Mouse (Mus musculus) megakaryocyte, embryonic 14.5 days (primary cell): ENCODE results near the gene Il6ra. TPM values are rescaled to one million over a fixed set of nuclear protein-coding genes. Genes with fewer than 3 reads are reported as not detected.

ENCODE experiments used
- H3K27me3 ChIP-seq: replicated peaks from 2 replicates; pipeline ENCODE3; 2012; ENCODE audit warnings: inconsistent platforms
- H3K36me3 ChIP-seq: replicated peaks from 2 replicates; pipeline ENCODE3; 2012; ENCODE audit warnings: low read length, inconsistent platforms, mixed read lengths
- H3K4me1 ChIP-seq: 2 replicates; pipeline ENCODE4 v1.6.1; 2012; ENCODE audit warnings: inconsistent platforms
- H3K4me3 ChIP-seq: replicated peaks from 2 replicates; pipeline ENCODE3; 2012; ENCODE audit warnings: moderate library complexity, mild to moderate bottlenecking, inconsistent platforms
- H3K9me3 ChIP-seq: 2 replicates; pipeline ENCODE4 v1.6.1; 2012; ENCODE audit warnings: inconsistent platforms
- FLI1 ChIP-seq: IDR thresholded peaks from 2 replicates; pipeline ENCODE4 v1.6.1; 2012; ENCODE audit warnings: low read length, inconsistent platforms, mixed read lengths
- GATA1 ChIP-seq: IDR thresholded peaks from 3 replicates; pipeline ENCODE4 v1.6.1; 2012; ENCODE audit warnings: mixed read lengths, low read length, inconsistent platforms, borderline replicate concordance
- polyA plus RNA-seq: library from polyadenylated mRNA; stranded (reverse); fragments of >175 nt; gene quantifications from 2 replicates; pipeline ENCODE4 v1.2.3, GENCODE M21; 2012; ENCODE audit warnings: low replicate concordance; ENCODE audit not compliant: insufficient read depth

Il6ra gene
- polyA plus RNA-seq, 1 experiment = 6.3 TPM

DNA sequence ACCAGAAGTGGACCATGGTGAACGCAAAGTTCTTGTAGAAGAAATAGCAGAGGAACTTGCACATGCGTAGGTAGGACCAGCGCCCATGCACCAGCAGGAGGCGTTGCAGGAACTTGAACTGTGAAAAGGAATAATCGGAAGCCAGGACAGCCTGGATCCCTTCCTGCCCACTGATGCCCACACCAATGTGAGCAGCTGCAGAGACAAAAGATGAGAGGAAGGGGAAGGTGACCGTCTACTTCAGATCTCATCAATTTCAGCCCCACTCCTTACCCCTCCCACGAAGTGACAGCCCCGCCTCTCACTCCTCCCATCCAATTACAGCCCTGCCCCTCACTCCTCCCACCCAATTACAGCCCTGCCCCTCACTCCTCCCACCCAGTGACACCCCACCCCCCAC, 32.0 kb upstream of the Il6ra start:
- Histone ChIP-seq H3K27me3 (no peaks in the 10 kb centered on the region), H3K4me1 (peaks cover 29% of the 10 kb centered on the region), H3K9me3 (no peaks in the 10 kb centered on the region), H3K36me3 (peaks cover 100% of the 10 kb centered on the region), H3K4me3 (no peak overlapping the region)
- TF ChIP-seq GATA1 = no peak
- TF ChIP-seq FLI1 = no peak

DNA sequence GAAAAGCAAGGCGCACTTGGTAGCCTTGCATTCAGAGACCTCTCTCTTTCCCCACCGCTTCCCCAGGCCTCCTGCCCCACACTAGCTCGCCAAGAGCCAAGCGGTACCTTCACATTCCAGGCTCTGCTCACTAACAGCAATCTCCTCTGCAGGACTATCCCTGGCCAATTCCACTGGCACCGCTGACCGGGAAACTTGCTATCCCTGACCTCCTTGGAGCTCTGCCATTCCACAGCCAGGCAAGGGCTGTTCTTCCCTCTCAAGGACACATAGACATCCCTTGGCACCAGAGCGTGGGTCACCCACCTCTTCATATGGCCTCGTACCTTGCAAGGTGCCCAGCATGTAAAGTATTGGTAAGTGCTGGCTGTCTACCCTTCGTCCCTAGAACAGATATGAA, 29.9 kb upstream of the Il6ra start:
- Histone ChIP-seq H3K9me3 (no peaks in the 10 kb centered on the region), H3K36me3 (peaks cover 96% of the 10 kb centered on the region), H3K27me3 (no peaks in the 10 kb centered on the region), H3K4me3 (no peak overlapping the region), H3K4me1 (peaks cover 42% of the 10 kb centered on the region)
- TF ChIP-seq GATA1 (no peak), FLI1 (no peak)

DNA sequence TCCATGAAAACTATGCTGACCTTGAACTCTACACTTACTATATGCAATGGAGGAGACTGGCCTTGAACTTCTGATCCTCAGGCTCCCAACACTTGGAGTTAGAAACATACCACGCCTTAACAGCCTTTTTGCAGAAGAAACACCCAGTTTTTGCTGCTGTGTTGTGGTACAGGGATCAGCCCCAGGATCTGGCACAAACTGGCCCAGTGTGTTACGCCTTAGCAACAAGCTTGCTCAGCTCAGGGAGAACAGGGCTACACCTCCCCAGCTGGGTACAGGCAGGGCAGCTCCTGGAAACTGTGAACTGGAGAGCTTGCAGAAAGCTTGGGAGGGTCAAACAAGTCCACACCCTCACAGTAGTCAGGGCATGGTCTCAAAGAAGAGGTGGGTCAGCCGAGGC, 23.5 kb upstream of the Il6ra start:
- peaks cover 25% of the 10 kb centered on the region for H3K9me3 ChIP-seq
- H3K36me3 ChIP-seq = peaks cover 57% of the 10 kb centered on the region
- no peak overlapping the region for H3K4me3 ChIP-seq
- TF ChIP-seq FLI1 (no peak), GATA1 (no peak)
- H3K27me3 ChIP-seq = peaks cover 12% of the 10 kb centered on the region
- H3K4me1 ChIP-seq = peaks cover 34% of the 10 kb centered on the region

- H3K27me3 ChIP-seq = peaks cover 30% of the 10 kb centered on the region
- H3K9me3 ChIP-seq = peaks cover 39% of the 10 kb centered on the region
- no peak for TF ChIP-seq FLI1
- no peak for TF ChIP-seq GATA1
- H3K4me1 ChIP-seq = peaks cover 20% of the 10 kb centered on the region
- peaks cover 24% of the 10 kb centered on the region for H3K36me3 ChIP-seq
- no peak overlapping the region for H3K4me3 ChIP-seq
Measured at GRCm38 (mm10) chr3:89932925-89933324, 19.9 kb upstream of the Il6ra start.

DNA sequence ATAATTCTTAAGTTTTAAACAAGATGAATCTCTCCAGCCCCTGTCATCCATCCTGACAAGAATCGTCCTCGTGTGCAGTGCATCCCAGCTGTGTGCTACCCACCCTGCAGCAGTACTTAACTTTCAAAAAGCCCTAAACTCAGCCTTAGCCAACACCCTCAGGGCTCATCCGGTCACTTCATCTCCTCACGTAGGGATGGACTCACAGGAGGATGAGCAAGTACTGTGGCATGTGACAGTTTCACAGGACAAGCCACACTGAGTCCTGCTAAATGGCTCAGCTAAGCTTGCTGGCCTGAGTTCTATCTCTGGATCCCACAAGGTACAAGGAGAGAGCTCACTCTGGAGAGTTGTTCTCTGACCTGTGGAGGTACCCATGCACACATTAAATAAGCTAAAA, 16.0 kb upstream of the Il6ra start:
- Histone ChIP-seq H3K27me3 (peaks cover 26% of the 10 kb centered on the region), H3K4me1 (peaks cover 16% of the 10 kb centered on the region), H3K9me3 (peaks cover 35% of the 10 kb centered on the region), H3K4me3 (no peak overlapping the region), H3K36me3 (peaks cover 2% of the 10 kb centered on the region)
- TF ChIP-seq FLI1 (no peak), GATA1 (no peak)

DNA sequence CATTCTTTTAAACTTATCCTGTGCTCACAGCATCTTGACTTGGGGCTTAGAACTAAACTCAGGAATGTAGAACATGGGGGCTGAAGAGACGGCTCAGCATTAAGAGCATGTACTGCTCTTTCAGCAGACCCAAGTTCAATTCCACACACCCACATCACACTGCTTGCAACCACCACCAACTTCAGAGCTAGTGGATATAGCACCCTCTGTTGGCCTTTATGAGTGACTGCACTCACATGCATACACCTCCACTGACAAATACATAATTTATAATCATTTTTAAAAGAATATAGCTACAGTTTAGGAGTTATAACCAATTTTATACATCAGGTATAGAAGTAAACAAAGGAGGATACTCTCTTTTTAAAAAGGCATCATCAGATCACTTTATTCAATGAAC, 13.4 kb upstream of the Il6ra start:
- H3K9me3 ChIP-seq = peaks cover 21% of the 10 kb centered on the region

DNA sequence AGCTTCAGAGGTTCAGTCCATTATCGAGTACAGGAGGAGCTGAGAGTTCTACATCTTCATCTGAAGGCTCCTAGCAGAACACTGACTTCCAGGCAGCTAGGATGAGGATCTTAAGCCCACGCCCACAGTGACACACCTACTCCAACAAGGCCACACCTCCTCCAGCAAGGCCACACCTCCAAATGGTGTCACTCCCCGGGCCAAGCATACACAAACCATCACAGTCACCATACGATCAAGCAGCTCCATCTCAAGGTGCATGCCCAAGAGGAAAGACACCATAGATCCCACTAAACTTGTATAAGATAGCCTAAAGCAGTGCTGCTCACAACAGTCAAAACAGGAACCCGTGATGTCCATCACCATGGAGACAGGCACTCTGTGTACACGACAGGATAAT, 7.7 kb upstream of the Il6ra start:
- Histone ChIP-seq H3K4me3 (no peak overlapping the region), H3K27me3 (peaks cover 20% of the 10 kb centered on the region), H3K4me1 (peaks cover 47% of the 10 kb centered on the region), H3K36me3 (no peaks in the 10 kb centered on the region), H3K9me3 (peaks cover 8% of the 10 kb centered on the region; the same call in 1 of the 2 replicates)
- TF ChIP-seq FLI1 (no peak), GATA1 (no peak)

More for the DNA sequence above, 13.4 kb upstream of the Il6ra start:
- no peaks in the 10 kb centered on the region for H3K36me3 ChIP-seq
- H3K4me1 ChIP-seq = peaks cover 16% of the 10 kb centered on the region
- TF ChIP-seq GATA1 (no peak), FLI1 (no peak)
- H3K4me3 ChIP-seq = no peak overlapping the region
- H3K27me3 ChIP-seq = peaks cover 31% of the 10 kb centered on the region

- peaks cover 13% of the 10 kb centered on the region for H3K27me3 ChIP-seq
- no peak overlapping the region for H3K4me3 ChIP-seq
- peaks cover 75% of the 10 kb centered on the region for H3K4me1 ChIP-seq
- H3K36me3 ChIP-seq = no peaks in the 10 kb centered on the region
- TF ChIP-seq GATA1 (no peak), FLI1 (no peak)
- H3K9me3 ChIP-seq = peaks cover 8% of the 10 kb centered on the region; the same call in 1 of the 2 replicates
Measured at GRCm38 (mm10) chr3:89917408-89917807, 4.4 kb upstream of the Il6ra start.

DNA sequence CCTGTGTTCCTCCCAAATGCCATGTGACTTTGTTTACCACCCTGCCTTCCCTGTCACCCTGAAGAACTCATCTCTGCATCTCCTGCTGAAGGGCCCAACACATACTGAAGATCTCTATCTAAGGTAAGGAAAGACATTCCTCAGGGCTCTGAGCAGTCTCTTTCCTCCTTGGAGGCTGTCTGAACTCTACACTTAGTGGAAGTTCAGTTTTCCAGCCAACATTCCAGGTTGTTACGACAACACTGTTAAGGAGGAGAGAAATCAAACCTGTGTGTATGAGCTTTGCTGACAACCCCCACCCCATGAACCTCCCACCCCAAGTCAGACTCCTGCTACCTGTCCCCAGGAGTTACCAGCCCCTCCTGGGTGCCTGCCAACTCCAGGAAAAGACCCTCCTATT, 3.6 kb upstream of the Il6ra start:
- H3K4me3 ChIP-seq = no peak overlapping the region
- H3K4me1 ChIP-seq = peaks cover 82% of the 10 kb centered on the region
- peaks cover 13% of the 10 kb centered on the region for H3K27me3 ChIP-seq
- no peak for TF ChIP-seq FLI1
- no peak for TF ChIP-seq GATA1
- no peaks in the 10 kb centered on the region for H3K36me3 ChIP-seq
- H3K9me3 ChIP-seq = peaks cover 8% of the 10 kb centered on the region; the same call in 1 of the 2 replicates

- H3K9me3 ChIP-seq = peaks cover 8% of the 10 kb centered on the region; the same call in 1 of the 2 replicates
- H3K4me1 ChIP-seq = peaks cover 88% of the 10 kb centered on the region
- H3K27me3 ChIP-seq = peaks cover 10% of the 10 kb centered on the region
- H3K36me3 ChIP-seq = no peaks in the 10 kb centered on the region
- no peak for TF ChIP-seq GATA1
- TF ChIP-seq FLI1 = no peak
- peak overlapping the region; percentile 56 for H3K4me3 ChIP-seq
Measured at GRCm38 (mm10) chr3:89914700-89915099, 1.7 kb upstream of the Il6ra start.

DNA sequence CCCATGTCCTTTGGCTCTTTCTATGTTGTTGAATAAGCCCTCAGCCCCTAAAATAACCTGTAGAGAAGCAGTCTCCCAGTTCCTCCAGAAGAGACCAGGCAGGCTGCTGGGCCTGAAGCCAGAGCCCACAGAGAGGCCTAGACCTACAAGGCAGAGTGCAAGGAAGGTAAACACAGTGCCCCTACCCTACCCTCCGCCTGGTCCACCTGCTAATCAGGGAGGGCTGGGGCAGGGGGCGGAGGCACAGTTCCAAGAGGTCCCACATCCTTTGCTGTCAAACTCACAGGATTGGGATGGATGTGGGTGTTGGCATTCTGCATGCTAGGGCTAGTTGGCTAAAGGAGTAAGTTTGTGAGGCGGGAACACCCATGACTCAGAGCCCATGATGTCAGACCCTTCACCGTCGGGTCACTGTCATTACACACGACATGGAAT, 871 bp downstream of the Il6ra start:
- TF ChIP-seq GATA1 = no peak
- no peak for TF ChIP-seq FLI1
- Histone ChIP-seq H3K4me3 (peak overlapping the region; percentile 95), H3K27me3 (peaks cover 24% of the 10 kb centered on the region), H3K9me3 (no peaks in the 10 kb centered on the region), H3K36me3 (peaks cover 11% of the 10 kb centered on the region), H3K4me1 (peaks cover 92% of the 10 kb centered on the region)
